Mouse (Mus musculus): ENCODE measurements at regions not wholly inside any gene's neighbourhood (a gene's known extent, or its start where the extent isn't known, plus 50 kb on each side); places are given as distances from the start of the nearest gene placed in this dataset.

GRCm38 (mm10) chr9:102449366-102449765 is 56.2 kb upstream of the Ky start:
- H3K27me3 ChIP-seq (ENCODE audit: control insufficient read depth, insufficient read depth, low read length) = no peaks in the 10 kb centered on the region
- H3K4me3 ChIP-seq (replicated peaks; ENCODE audit: low read length) = no peak overlapping the region
- H3K9ac ChIP-seq (ENCODE audit: low read depth, low read length, severe bottlenecking) = no peak overlapping the region
- H3K4me1 ChIP-seq (ENCODE audit: control insufficient read depth, insufficient read depth, low read length) = no peaks in the 10 kb centered on the region
- H3K4me2 ChIP-seq (replicated peaks; ENCODE audit: low read depth, low read length, severe bottlenecking) = no peak overlapping the region
- TF ChIP-seq POLR2A (IDR thresholded peaks at IDR 0.05; ENCODE audit: borderline replicate concordance, extremely low read depth, insufficient read depth, insufficient read length) = no peak
- no peak overlapping the region for H3K27ac ChIP-seq (replicated peaks; ENCODE audit: low read depth, low read length)
- 82% methylated on average over 4 of the region's 4 CpGs for WGBS
- ATAC-seq (ENCODE audit: low FRiP score, low read depth) (no peak), DNase-seq (ENCODE audit: low spot score) (no peak)
- H3K36me3 ChIP-seq (ENCODE audit: control insufficient read depth, insufficient read depth, low read length) = no peaks in the 10 kb centered on the region
- no peaks in the 10 kb centered on the region for H3K9me3 ChIP-seq (ENCODE audit: control insufficient read depth, low read length)

- Histone ChIP-seq H3K9me3 (ENCODE audit: control insufficient read depth, low read length) (no peaks in the 10 kb centered on the region), H3K9ac (ENCODE audit: low read depth, low read length, severe bottlenecking) (no peak overlapping the region), H3K4me1 (ENCODE audit: control insufficient read depth, insufficient read depth, low read length) (no peaks in the 10 kb centered on the region), H3K27ac (replicated peaks; ENCODE audit: low read depth, low read length) (no peak overlapping the region), H3K27me3 (ENCODE audit: control insufficient read depth, insufficient read depth, low read length) (no peaks in the 10 kb centered on the region), H3K4me3 (replicated peaks; ENCODE audit: low read length) (no peak overlapping the region), H3K36me3 (ENCODE audit: control insufficient read depth, insufficient read depth, low read length) (no peaks in the 10 kb centered on the region), H3K4me2 (replicated peaks; ENCODE audit: low read depth, low read length, severe bottlenecking) (no peak overlapping the region)
- 50% methylated on average over 2 of the region's 2 CpGs for WGBS
- no peak for DNase-seq (ENCODE audit: low spot score)
- ATAC-seq (ENCODE audit: low FRiP score, low read depth) = no peak
- no peak for TF ChIP-seq POLR2A (IDR thresholded peaks at IDR 0.05; ENCODE audit: borderline replicate concordance, extremely low read depth, insufficient read depth, insufficient read length)
Measured at GRCm38 (mm10) chr9:102446066-102446465, 59.5 kb upstream of the Ky start.

GRCm38 (mm10) chr9:102442198-102442842 is 63.2 kb upstream of the Ky start:
- Histone ChIP-seq H3K4me3 (replicated peaks; ENCODE audit: low read length) (no peak overlapping the region), H3K4me1 (ENCODE audit: control insufficient read depth, insufficient read depth, low read length) (no peaks in the 10 kb centered on the region), H3K9ac (ENCODE audit: low read depth, low read length, severe bottlenecking) (no peak overlapping the region), H3K36me3 (ENCODE audit: control insufficient read depth, insufficient read depth, low read length) (no peaks in the 10 kb centered on the region), H3K9me3 (ENCODE audit: control insufficient read depth, low read length) (no peaks in the 10 kb centered on the region), H3K27ac (replicated peaks; ENCODE audit: low read depth, low read length) (no peak overlapping the region), H3K27me3 (ENCODE audit: control insufficient read depth, insufficient read depth, low read length) (no peaks in the 10 kb centered on the region), H3K4me2 (replicated peaks; ENCODE audit: low read depth, low read length, severe bottlenecking) (no peak overlapping the region)
- WGBS = 85% methylated on average over 11 of the region's 11 CpGs
- DNase-seq (ENCODE audit: low spot score) = no peak
- ATAC-seq (ENCODE audit: low FRiP score, low read depth) = no peak
- TF ChIP-seq POLR2A (IDR thresholded peaks at IDR 0.05; ENCODE audit: borderline replicate concordance, extremely low read depth, insufficient read depth, insufficient read length) = no peak

GRCm38 (mm10) chr9:102437641-102438040 is 67.9 kb upstream of the Ky start:
- TF ChIP-seq POLR2A (IDR thresholded peaks at IDR 0.05; ENCODE audit: borderline replicate concordance, extremely low read depth, insufficient read depth, insufficient read length) = no peak
- DNase-seq (ENCODE audit: low spot score) (no peak), ATAC-seq (ENCODE audit: low FRiP score, low read depth) (no peak)
- no peak overlapping the region for H3K4me2 ChIP-seq (replicated peaks; ENCODE audit: low read depth, low read length, severe bottlenecking)
- no peaks in the 10 kb centered on the region for H3K9me3 ChIP-seq (ENCODE audit: control insufficient read depth, low read length)
- H3K4me3 ChIP-seq (replicated peaks; ENCODE audit: low read length) = no peak overlapping the region
- no peak overlapping the region for H3K27ac ChIP-seq (replicated peaks; ENCODE audit: low read depth, low read length)
- H3K9ac ChIP-seq (ENCODE audit: low read depth, low read length, severe bottlenecking) = no peak overlapping the region
- no peaks in the 10 kb centered on the region for H3K36me3 ChIP-seq (ENCODE audit: control insufficient read depth, insufficient read depth, low read length)
- WGBS = 77% methylated on average over 3 of the region's 3 CpGs
- H3K4me1 ChIP-seq (ENCODE audit: control insufficient read depth, insufficient read depth, low read length) = no peaks in the 10 kb centered on the region
- no peaks in the 10 kb centered on the region for H3K27me3 ChIP-seq (ENCODE audit: control insufficient read depth, insufficient read depth, low read length)

- no peak overlapping the region for H3K27ac ChIP-seq (replicated peaks; ENCODE audit: low read depth, low read length)
- WGBS = 87% methylated on average over 5 of the region's 5 CpGs
- ATAC-seq (ENCODE audit: low FRiP score, low read depth) (no peak), DNase-seq (ENCODE audit: low spot score) (no peak)
- no peak for TF ChIP-seq POLR2A (IDR thresholded peaks at IDR 0.05; ENCODE audit: borderline replicate concordance, extremely low read depth, insufficient read depth, insufficient read length)
- H3K4me3 ChIP-seq (replicated peaks; ENCODE audit: low read length) = no peak overlapping the region
- H3K9me3 ChIP-seq (ENCODE audit: control insufficient read depth, low read length) = no peaks in the 10 kb centered on the region
- no peak overlapping the region for H3K4me2 ChIP-seq (replicated peaks; ENCODE audit: low read depth, low read length, severe bottlenecking)
- H3K9ac ChIP-seq (ENCODE audit: low read depth, low read length, severe bottlenecking) = no peak overlapping the region
- no peaks in the 10 kb centered on the region for H3K36me3 ChIP-seq (ENCODE audit: control insufficient read depth, insufficient read depth, low read length)
- H3K4me1 ChIP-seq (ENCODE audit: control insufficient read depth, insufficient read depth, low read length) = no peaks in the 10 kb centered on the region
- H3K27me3 ChIP-seq (ENCODE audit: control insufficient read depth, insufficient read depth, low read length) = no peaks in the 10 kb centered on the region
Measured at GRCm38 (mm10) chr9:102436378-102436777, 69.2 kb upstream of the Ky start.
